Mouse (Mus musculus) kidney, embryonic 14.5 days (tissue): ENCODE results near the gene Itga3. TPM values are rescaled to one million over a fixed set of nuclear protein-coding genes. Genes with fewer than 3 reads are reported as not detected.
A peak's percentile ranks its signal among the peaks of the same experiment; 100 is the strongest.

Source experiments
- ATAC-seq: fragments of 200-750 bp; cut with Nextera tagmentation; 2 replicates; pipeline ENCODE4 v1.8.0; 2017; ENCODE audit warnings: moderate number of reproducible peaks, mild to moderate bottlenecking, moderate TSS enrichment, moderate library complexity; ENCODE audit not compliant: low FRiP score, low TSS enrichment
- H3K27ac ChIP-seq: fragments of 300-500 bp; sonication (generic); 2 replicates; pipeline ENCODE4 v1.5.1; 2014; ENCODE audit warnings: low read depth, mild to moderate bottlenecking, low read length, moderate library complexity, mixed read lengths
- H3K27me3 ChIP-seq: fragments of 300-500 bp; sonication (generic); 2 replicates; pipeline ENCODE4 v1.6.1; 2014; ENCODE audit warnings: mild to moderate bottlenecking, low read length; ENCODE audit not compliant: control insufficient read depth, insufficient read depth
- H3K36me3 ChIP-seq: fragments of 300-500 bp; sonication (generic); 2 replicates; pipeline ENCODE4 v1.6.1; 2014; ENCODE audit warnings: low read length, mixed read lengths; ENCODE audit not compliant: control insufficient read depth, insufficient read depth
- H3K4me1 ChIP-seq: fragments of 300-500 bp; sonication (generic); 2 replicates; pipeline ENCODE4 v1.6.1; 2014; ENCODE audit warnings: low read length, mixed read lengths; ENCODE audit not compliant: control insufficient read depth, insufficient read depth
- H3K4me2 ChIP-seq: fragments of 300-500 bp; sonication (generic); replicated peaks from 2 replicates; pipeline ENCODE4 v1.6.1; 2014; ENCODE audit warnings: low read depth, mild to moderate bottlenecking, low read length
- H3K4me3 ChIP-seq: fragments of 300-500 bp; sonication (generic); 2 replicates; pipeline ENCODE4 v1.5.1; 2014; ENCODE audit warnings: mild to moderate bottlenecking, low read length
- H3K9ac ChIP-seq: fragments of 300-500 bp; sonication (generic); 2 replicates; pipeline ENCODE4 v1.6.1; 2014; ENCODE audit warnings: low read depth, mild to moderate bottlenecking, low read length, moderate library complexity
- H3K9me3 ChIP-seq: fragments of 300-500 bp; sonication (generic); 2 replicates; pipeline ENCODE4 v1.6.1; 2016; ENCODE audit warnings: low read length; ENCODE audit not compliant: control insufficient read depth
- WGBS: fragments of 180-500 bp; shearing (Covaris S2); extraction: QIAGEN DNeasy Blood & Tissue Kit; methylation state at CpG from one replicate; pipeline ENCODE4 v1.1.7; 2014; 5-methylcytosine and 5-hydroxymethylcytosine counted together
- polyA plus RNA-seq: library from polyadenylated mRNA; unstranded; fragments of >200 nt; fragmentation: Nextera tagmentation; extraction: Ambion mirVana; gene quantifications from 2 replicates; pipeline ENCODE4 v1.2.1, GENCODE M21; 2014

Gene Itga3
- polyA plus RNA-seq, 1 experiment from 2014 or later: 20.9 TPM

GRCm38 (mm10) chr11:95086229-95086628 lies 9.6 kb upstream of the Itga3 start:
- no peaks in the 10 kb centered on the region for H3K27me3 ChIP-seq
- peaks cover 30% of the 10 kb centered on the region for H3K4me1 ChIP-seq
- H3K9ac ChIP-seq: 0 out of 2 replicates have a peak overlapping the region, but pooled peaks have one; percentile 4
- ATAC-seq: peak; percentile 51
- no peak overlapping the region for H3K4me3 ChIP-seq
- no peaks in the 10 kb centered on the region for H3K9me3 ChIP-seq
- H3K36me3 ChIP-seq: no peaks in the 10 kb centered on the region
- peak overlapping the region; percentile 77 for H3K27ac ChIP-seq
- H3K4me2 ChIP-seq: no peak overlapping the region
- 45% methylated on average over 5 of the region's 5 CpGs for WGBS

- Histone ChIP-seq H3K9me3 (no peaks in the 10 kb centered on the region), H3K4me2 (no peak overlapping the region), H3K9ac (0 out of 2 replicates have a peak overlapping the region, but pooled peaks have one; percentile 4), H3K27ac (peak overlapping the region; percentile 77), H3K27me3 (no peaks in the 10 kb centered on the region), H3K4me3 (no peak overlapping the region), H3K4me1 (peaks cover 34% of the 10 kb centered on the region), H3K36me3 (no peaks in the 10 kb centered on the region)
- ATAC-seq: peak; percentile 26; the same call in 1 of the 2 replicates
- WGBS: 5% methylated on average over 5 of the region's 5 CpGs
Measured at GRCm38 (mm10) chr11:95085710-95086109, 9.1 kb upstream of the Itga3 start.

- WGBS: 52% methylated on average over 5 of the region's 5 CpGs
- ATAC-seq: no peak
- Histone ChIP-seq H3K9me3 (no peaks in the 10 kb centered on the region), H3K4me2 (no peak overlapping the region), H3K36me3 (no peaks in the 10 kb centered on the region), H3K4me1 (peaks cover 42% of the 10 kb centered on the region), H3K27me3 (no peaks in the 10 kb centered on the region), H3K9ac (no peak overlapping the region), H3K4me3 (no peak overlapping the region), H3K27ac (no peak overlapping the region)
Measured at GRCm38 (mm10) chr11:95084811-95085382, 8.3 kb upstream of the Itga3 start.

GRCm38 (mm10) chr11:95084175-95084574 lies 7.6 kb upstream of the Itga3 start:
- H3K36me3 ChIP-seq: no peaks in the 10 kb centered on the region
- no peak overlapping the region for H3K4me2 ChIP-seq
- H3K27me3 ChIP-seq: no peaks in the 10 kb centered on the region
- no peak overlapping the region for H3K9ac ChIP-seq
- H3K9me3 ChIP-seq: no peaks in the 10 kb centered on the region
- no peak for ATAC-seq
- no peak overlapping the region for H3K4me3 ChIP-seq
- H3K27ac ChIP-seq: no peak overlapping the region
- peaks cover 45% of the 10 kb centered on the region for H3K4me1 ChIP-seq
- 48% methylated on average over 4 of the region's 4 CpGs for WGBS

GRCm38 (mm10) chr11:95082896-95083295 lies 6.3 kb upstream of the Itga3 start:
- no peaks in the 10 kb centered on the region for H3K9me3 ChIP-seq

GRCm38 (mm10) chr11:95080783-95081182 lies 4.2 kb upstream of the Itga3 start:
- H3K36me3 ChIP-seq: no peaks in the 10 kb centered on the region
- H3K27me3 ChIP-seq: no peaks in the 10 kb centered on the region
- no peak overlapping the region for H3K4me3 ChIP-seq
- peak overlapping the region; percentile 74; the same call in 1 of the 2 replicates for H3K27ac ChIP-seq
- 39% methylated on average over 6 of the region's 6 CpGs for WGBS
- no peak for ATAC-seq
- H3K9me3 ChIP-seq: no peaks in the 10 kb centered on the region
- H3K9ac ChIP-seq: no peak overlapping the region
- peaks cover 40% of the 10 kb centered on the region for H3K4me1 ChIP-seq
- H3K4me2 ChIP-seq: 0 out of 2 replicates have a peak overlapping the region, but pooled peaks have one; percentile 5

More at GRCm38 (mm10) chr11:95082896-95083295, 6.3 kb upstream of the Itga3 start:
- Histone ChIP-seq H3K4me3 (no peak overlapping the region), H3K9ac (no peak overlapping the region), H3K4me1 (peaks cover 51% of the 10 kb centered on the region), H3K4me2 (no peak overlapping the region), H3K27ac (no peak overlapping the region), H3K36me3 (no peaks in the 10 kb centered on the region), H3K27me3 (no peaks in the 10 kb centered on the region)
- ATAC-seq: no peak
- WGBS: 83% methylated on average over 7 of the region's 7 CpGs

GRCm38 (mm10) chr11:95079256-95079875 lies 2.8 kb upstream of the Itga3 start:
- Histone ChIP-seq H3K4me1 (peaks cover 45% of the 10 kb centered on the region), H3K36me3 (no peaks in the 10 kb centered on the region), H3K4me2 (no peak overlapping the region), H3K9me3 (no peaks in the 10 kb centered on the region), H3K27ac (peak overlapping the region; percentile 9; the same call in 1 of the 2 replicates), H3K4me3 (no peak overlapping the region), H3K27me3 (no peaks in the 10 kb centered on the region), H3K9ac (no peak overlapping the region)
- WGBS: 63% methylated on average over 6 of the region's 6 CpGs
- ATAC-seq: no peak

GRCm38 (mm10) chr11:95077956-95078355 lies 1.4 kb upstream of the Itga3 start:
- WGBS: 57% methylated on average over 7 of the region's 7 CpGs
- peaks cover 52% of the 10 kb centered on the region for H3K4me1 ChIP-seq
- no peaks in the 10 kb centered on the region for H3K36me3 ChIP-seq
- ATAC-seq: no peak
- no peak overlapping the region for H3K9ac ChIP-seq
- no peaks in the 10 kb centered on the region for H3K27me3 ChIP-seq
- H3K9me3 ChIP-seq: no peaks in the 10 kb centered on the region
- no peak overlapping the region; the same call in 1 of the 2 replicates for H3K27ac ChIP-seq
- H3K4me3 ChIP-seq: no peak overlapping the region
- H3K4me2 ChIP-seq: no peak overlapping the region; the same call in 1 of the 2 replicates

- peaks cover 68% of the 10 kb centered on the region for H3K4me1 ChIP-seq
- H3K27ac ChIP-seq: peak overlapping the region; percentile 69
- H3K4me2 ChIP-seq: peak overlapping the region; percentile 86
- H3K27me3 ChIP-seq: no peaks in the 10 kb centered on the region
- ATAC-seq: peak; percentile 56
- no peaks in the 10 kb centered on the region for H3K36me3 ChIP-seq
- no peaks in the 10 kb centered on the region for H3K9me3 ChIP-seq
- H3K4me3 ChIP-seq: peak overlapping the region; percentile 67
- peak overlapping the region; percentile 62 for H3K9ac ChIP-seq
- under 1% methylated on average over 37 of the region's 42 CpGs for WGBS
Measured at GRCm38 (mm10) chr11:95076041-95076535, 513 bp downstream of the Itga3 start.
